Mouse (Mus musculus) R1 (cell line): ENCODE results near the gene Mettl7a3.

Experiments used
- DNase-seq: peaks from one replicate; pipeline ENCODE4 v3.0.0-alpha.2; 2018; ENCODE audit warnings: low read depth, low spot score

Mettl7a3 gene

GRCm38 (mm10) chr15:100387544-100388223 is 53.0 kb downstream of the Mettl7a3 start:
- DNase-seq, result no peak

GRCm38 (mm10) chr15:100388224-100388835 is 53.6 kb downstream of the Mettl7a3 start:
- DNase-seq, result no peak

- no peak for DNase-seq
These were observed 54.2 kb downstream of the Mettl7a3 start for GRCm38 (mm10) chr15:100388886-100389285.
